Mouse (Mus musculus): ENCODE results near the gene Foxc1. TPM values are rescaled to one million over a fixed set of nuclear protein-coding genes. Genes with fewer than 3 reads are reported as not detected.

Foxc1 gene
- total and polyA plus RNA-seq, 2 experiments, result 0.05 to 0.09 TPM

DNA sequence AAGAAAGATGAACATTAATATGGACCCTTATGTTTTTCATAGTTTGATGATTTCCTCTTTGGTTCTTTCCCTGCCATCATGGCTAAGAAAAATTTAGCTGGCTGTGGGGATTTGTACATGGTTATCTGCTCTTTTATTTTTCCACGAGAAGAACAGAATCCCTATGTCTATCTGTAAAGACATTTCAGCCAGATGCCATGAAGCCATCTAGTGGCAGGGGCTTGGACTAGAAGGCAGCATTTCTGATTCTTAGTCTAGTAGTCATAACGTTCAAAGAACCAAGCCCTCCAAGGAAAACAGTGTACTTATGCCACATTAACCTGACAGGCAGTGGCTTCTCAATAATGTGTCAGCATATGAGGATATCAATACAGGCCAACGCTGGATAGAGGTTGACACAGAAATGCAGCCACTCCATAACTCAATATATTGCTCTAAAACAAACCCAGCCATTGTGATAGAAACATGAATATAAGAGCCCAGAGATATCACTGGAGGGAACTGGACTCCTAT is 21.4 kb downstream of the Foxc1 start:
- H3K27me3 ChIP-seq (ENCODE audit: control insufficient read depth, insufficient read depth, low read length), result no peaks in the 10 kb centered on the region
- no peaks in the 10 kb centered on the region for H3K79me2 ChIP-seq (ENCODE audit: control insufficient read depth, insufficient read depth, low read length)
- WGBS, result 60% methylated on average over 3 of the region's 3 CpGs
- no peaks in the 10 kb centered on the region for H3K4me1 ChIP-seq (ENCODE audit: control insufficient read depth, insufficient read depth, low read length)
- no peaks in the 10 kb centered on the region for H3K36me3 ChIP-seq (ENCODE audit: control insufficient read depth, insufficient read depth, low read length)
- no peak for DNase-seq (ENCODE audit: extremely low read depth, low read depth, low spot score)
- TF ChIP-seq POLR2A (IDR thresholded peaks at IDR 0.05; ENCODE audit: extremely low read depth, insufficient read depth, low read length) (no peak), CTCF (IDR thresholded peaks at IDR 0.05; ENCODE audit: low read depth, low read length) (no peak)
- no peak overlapping the region for H3K9ac ChIP-seq (ENCODE audit: low read depth, low read length)
- no peak overlapping the region for H3K27ac ChIP-seq (replicated peaks; ENCODE audit: insufficient read depth, low read depth, low read length)
- no peak overlapping the region for H3K4me3 ChIP-seq (ENCODE audit: insufficient read depth, low read depth, low read length)

DNA sequence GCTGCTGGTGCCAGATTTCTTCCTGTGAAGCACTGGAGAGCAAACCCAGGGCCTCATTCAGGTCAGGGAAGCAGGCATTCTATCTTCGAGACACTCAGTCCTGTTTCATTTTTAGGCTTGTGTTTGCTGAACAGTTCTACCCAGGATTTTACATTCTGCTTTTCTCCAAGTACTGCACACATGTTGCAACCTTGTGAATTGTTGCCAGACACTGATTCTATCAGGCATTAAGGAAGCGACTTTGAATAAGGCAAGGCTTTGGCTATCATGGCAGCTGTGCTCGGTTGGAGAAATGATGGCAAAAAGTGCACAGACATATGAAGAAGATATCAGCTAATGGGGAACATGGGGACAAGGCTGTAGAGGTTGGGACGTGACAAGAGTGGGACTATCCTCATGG is 22.0 kb downstream of the Foxc1 start:
- no peak overlapping the region for H3K9ac ChIP-seq (ENCODE audit: low read depth, low read length)
- no peaks in the 10 kb centered on the region for H3K79me2 ChIP-seq (ENCODE audit: control insufficient read depth, insufficient read depth, low read length)
- no peaks in the 10 kb centered on the region for H3K27me3 ChIP-seq (ENCODE audit: control insufficient read depth, insufficient read depth, low read length)
- no peaks in the 10 kb centered on the region for H3K4me1 ChIP-seq (ENCODE audit: control insufficient read depth, insufficient read depth, low read length)
- H3K27ac ChIP-seq (replicated peaks; ENCODE audit: insufficient read depth, low read depth, low read length), result no peak overlapping the region
- WGBS, result 94% methylated on average over 4 of the region's 4 CpGs
- H3K4me3 ChIP-seq (ENCODE audit: insufficient read depth, low read depth, low read length), result no peak overlapping the region
- no peak for TF ChIP-seq CTCF (IDR thresholded peaks at IDR 0.05; ENCODE audit: low read depth, low read length)
- H3K36me3 ChIP-seq (ENCODE audit: control insufficient read depth, insufficient read depth, low read length), result no peaks in the 10 kb centered on the region
- no peak for DNase-seq (ENCODE audit: extremely low read depth, low read depth, low spot score)

DNA sequence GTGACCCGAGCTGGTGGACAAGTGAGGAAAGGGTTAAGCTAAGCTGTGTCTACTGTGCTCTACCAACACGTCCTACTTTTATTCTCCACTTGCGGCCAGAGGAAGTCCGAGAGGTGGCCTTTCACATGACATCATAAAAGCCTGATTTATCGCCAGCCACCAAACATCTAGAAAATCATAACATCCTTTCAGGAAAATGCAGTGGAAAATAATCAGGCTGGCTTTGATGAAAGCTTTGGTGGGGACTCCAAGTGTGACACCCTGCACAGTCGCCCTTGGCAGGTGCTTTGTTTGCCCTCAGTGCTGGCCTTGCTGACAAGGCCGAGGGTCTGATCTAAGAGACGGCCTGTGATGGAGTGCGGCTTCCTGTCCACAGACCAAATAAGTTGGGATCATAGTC is 23.9 kb downstream of the Foxc1 start:
- no peak for DNase-seq (ENCODE audit: extremely low read depth, low read depth, low spot score)
- H3K36me3 ChIP-seq (ENCODE audit: control insufficient read depth, insufficient read depth, low read length), result no peaks in the 10 kb centered on the region
- H3K4me1 ChIP-seq (ENCODE audit: control insufficient read depth, insufficient read depth, low read length), result no peaks in the 10 kb centered on the region
- no peak overlapping the region for H3K9ac ChIP-seq (ENCODE audit: low read depth, low read length)
- H3K27me3 ChIP-seq (ENCODE audit: control insufficient read depth, insufficient read depth, low read length), result no peaks in the 10 kb centered on the region
- TF ChIP-seq CTCF (IDR thresholded peaks at IDR 0.05; ENCODE audit: low read depth, low read length) (no peak), POLR2A (IDR thresholded peaks at IDR 0.05; ENCODE audit: extremely low read depth, insufficient read depth, low read length) (no peak)
- H3K79me2 ChIP-seq (ENCODE audit: control insufficient read depth, insufficient read depth, low read length), result no peaks in the 10 kb centered on the region
- 59% methylated on average over 9 of the region's 9 CpGs for WGBS
- H3K4me3 ChIP-seq (ENCODE audit: insufficient read depth, low read depth, low read length), result no peak overlapping the region
- H3K27ac ChIP-seq (replicated peaks; ENCODE audit: insufficient read depth, low read depth, low read length), result no peak overlapping the region

DNA sequence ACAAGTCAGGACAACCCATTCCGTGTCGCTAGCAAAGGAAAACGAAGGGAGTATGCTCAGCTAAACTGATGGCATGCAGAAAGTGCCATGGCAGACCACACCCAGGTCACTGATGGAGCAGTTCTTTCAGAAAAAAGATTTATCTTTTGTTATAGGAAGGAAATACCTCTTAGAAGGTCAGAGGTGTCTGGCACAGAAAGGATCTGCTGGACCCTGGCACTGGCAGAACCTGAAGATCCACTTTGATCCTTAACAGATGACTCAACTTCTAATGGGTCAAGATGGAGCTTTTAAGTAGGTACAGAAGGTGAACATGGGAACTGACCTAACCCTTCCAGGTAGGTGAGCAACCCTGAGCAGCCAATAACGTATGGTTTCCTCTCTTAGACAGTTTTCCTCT is 29.4 kb downstream of the Foxc1 start:
- Histone ChIP-seq H3K36me3 (ENCODE audit: control insufficient read depth, insufficient read depth, low read length) (no peaks in the 10 kb centered on the region), H3K27ac (replicated peaks; ENCODE audit: insufficient read depth, low read depth, low read length) (no peak overlapping the region), H3K4me3 (ENCODE audit: insufficient read depth, low read depth, low read length) (no peak overlapping the region), H3K4me1 (ENCODE audit: control insufficient read depth, insufficient read depth, low read length) (no peaks in the 10 kb centered on the region), H3K9ac (ENCODE audit: low read depth, low read length) (no peak overlapping the region), H3K27me3 (ENCODE audit: control insufficient read depth, insufficient read depth, low read length) (no peaks in the 10 kb centered on the region), H3K79me2 (ENCODE audit: control insufficient read depth, insufficient read depth, low read length) (no peaks in the 10 kb centered on the region)
- 83% methylated on average over 4 of the region's 4 CpGs for WGBS
- TF ChIP-seq POLR2A (IDR thresholded peaks at IDR 0.05; ENCODE audit: extremely low read depth, insufficient read depth, low read length), result no peak
- no peak for TF ChIP-seq CTCF (IDR thresholded peaks at IDR 0.05; ENCODE audit: low read depth, low read length)
- DNase-seq (ENCODE audit: extremely low read depth, low read depth, low spot score), result no peak

DNA sequence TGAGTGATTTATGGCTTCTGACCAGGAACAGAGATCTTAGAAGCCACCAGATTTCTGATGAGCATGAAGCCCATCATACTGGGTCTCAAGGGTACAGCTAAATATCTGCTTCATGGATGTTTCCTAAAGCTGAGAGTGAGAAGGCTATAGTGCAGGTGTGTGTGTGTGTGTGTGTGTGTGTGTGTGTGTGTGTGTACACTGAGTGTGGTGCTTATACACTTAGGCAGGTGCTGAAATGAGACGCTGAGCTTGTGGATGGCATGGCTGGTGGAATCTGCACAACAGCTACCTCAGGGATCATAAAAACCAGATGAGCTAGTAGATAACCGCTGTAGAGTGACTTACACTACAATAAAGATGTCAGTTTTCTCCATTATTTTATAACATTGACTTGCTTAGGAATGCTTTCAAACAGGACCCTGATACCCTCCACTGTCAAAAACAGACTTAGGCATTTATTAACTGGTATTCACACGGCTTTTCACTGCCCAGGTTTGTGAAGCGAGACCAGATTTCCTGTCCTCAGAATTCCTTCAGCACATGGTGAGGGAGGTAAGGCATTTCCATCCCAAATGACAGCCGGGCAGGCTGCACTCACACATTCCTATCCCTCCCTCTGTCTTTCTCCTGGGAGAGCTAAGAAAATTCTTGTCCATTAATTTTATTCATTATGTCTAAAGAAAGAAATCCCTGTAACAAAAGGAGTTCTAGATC is 43.0 kb downstream of the Foxc1 start:
- H3K27me3 ChIP-seq (ENCODE audit: control insufficient read depth, insufficient read depth, low read length), result no peaks in the 10 kb centered on the region; the same call in 1 of the 2 replicates
- 83% methylated on average over 5 of the region's 5 CpGs for WGBS
- DNase-seq (ENCODE audit: extremely low read depth, low read depth, low spot score), result no peak

DNA sequence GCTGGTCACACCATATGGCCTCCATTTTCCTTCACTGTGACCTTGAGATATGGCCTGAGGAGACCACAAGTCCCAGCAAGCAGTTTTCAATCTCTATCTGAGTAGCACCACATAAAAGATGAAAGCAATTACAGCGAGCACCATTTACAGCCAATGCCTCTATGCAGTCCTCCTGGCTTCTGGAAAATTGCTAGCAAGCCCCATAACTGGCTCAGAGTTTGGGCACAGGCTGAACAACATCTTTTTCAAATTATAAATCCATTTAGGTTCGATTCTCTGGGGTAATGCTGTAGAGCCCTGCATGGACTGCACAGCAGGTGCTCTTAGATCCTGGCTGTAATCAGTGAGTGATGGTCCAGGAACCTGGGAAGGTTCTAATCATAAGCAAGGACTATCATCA is 47.1 kb downstream of the Foxc1 start:
- TF ChIP-seq CTCF (IDR thresholded peaks at IDR 0.05; ENCODE audit: low read depth, low read length), result no peak
- TF ChIP-seq POLR2A (IDR thresholded peaks at IDR 0.05; ENCODE audit: extremely low read depth, insufficient read depth, low read length), result no peak
- Histone ChIP-seq H3K4me3 (ENCODE audit: insufficient read depth, low read depth, low read length) (no peak overlapping the region), H3K4me1 (ENCODE audit: control insufficient read depth, insufficient read depth, low read length) (no peaks in the 10 kb centered on the region), H3K27ac (replicated peaks; ENCODE audit: insufficient read depth, low read depth, low read length) (no peak overlapping the region), H3K27me3 (ENCODE audit: control insufficient read depth, insufficient read depth, low read length) (no peaks in the 10 kb centered on the region; the same call in 1 of the 2 replicates), H3K36me3 (ENCODE audit: control insufficient read depth, insufficient read depth, low read length) (no peaks in the 10 kb centered on the region), H3K9ac (ENCODE audit: low read depth, low read length) (no peak overlapping the region), H3K79me2 (ENCODE audit: control insufficient read depth, insufficient read depth, low read length) (no peaks in the 10 kb centered on the region)
- WGBS, result 70% methylated on average over 2 of the region's 2 CpGs
- DNase-seq (ENCODE audit: extremely low read depth, low read depth, low spot score), result no peak

More for the DNA sequence above, 43.0 kb downstream of the Foxc1 start:
- no peaks in the 10 kb centered on the region for H3K79me2 ChIP-seq (ENCODE audit: control insufficient read depth, insufficient read depth, low read length)
- H3K4me3 ChIP-seq (ENCODE audit: insufficient read depth, low read depth, low read length), result no peak overlapping the region
- H3K9ac ChIP-seq (ENCODE audit: low read depth, low read length), result no peak overlapping the region
- no peak overlapping the region for H3K27ac ChIP-seq (replicated peaks; ENCODE audit: insufficient read depth, low read depth, low read length)
- no peaks in the 10 kb centered on the region for H3K36me3 ChIP-seq (ENCODE audit: control insufficient read depth, insufficient read depth, low read length)
- H3K4me1 ChIP-seq (ENCODE audit: control insufficient read depth, insufficient read depth, low read length), result no peaks in the 10 kb centered on the region
- TF ChIP-seq CTCF (IDR thresholded peaks at IDR 0.05; ENCODE audit: low read depth, low read length) (no peak), POLR2A (IDR thresholded peaks at IDR 0.05; ENCODE audit: extremely low read depth, insufficient read depth, low read length) (no peak)

Data from liver, adult 2 months (tissue).